Mouse (Mus musculus): ENCODE measurements around the gene Rnpep. TPM values are rescaled to one million over a fixed set of nuclear protein-coding genes. Genes with fewer than 3 reads are reported as not detected.

The Rnpep gene
- polyA plus RNA-seq, 1 experiment from 2014 or later = 54.7 TPM

GRCm38 (mm10) chr1:135313284-135314031 is 29.6 kb upstream of the Rnpep start, which contains the start of gene Timm17a:
TSS of gene Timm17a (minus strand) at chr1:135313778.
- H3K27me3 ChIP-seq (ENCODE audit: control insufficient read depth, insufficient read depth, low read length) = no peaks in the 10 kb centered on the region
- H3K4me2 ChIP-seq (replicated peaks; ENCODE audit: low read depth) = peak within 1 kb of the TSS; percentile 82
- H3K9ac ChIP-seq (ENCODE audit: low read length) = peak within 1 kb of the TSS; percentile 97
- H3K36me3 ChIP-seq (ENCODE audit: control insufficient read depth, insufficient read depth, low read length) = no peaks in the 10 kb centered on the region
- DNase-seq (ENCODE audit: low spot score) (peak; percentile 96), ATAC-seq (ENCODE audit: low FRiP score, low TSS enrichment) (peak; percentile 100)
- under 1% methylated on average over 51 of the region's 51 CpGs for WGBS
- H3K4me1 ChIP-seq (replicated peaks; ENCODE audit: control insufficient read depth, insufficient read depth) = 0 out of 2 replicates have a peak, but pooled peaks cover 3% of the 10 kb centered on the region
- no peak for TF ChIP-seq CTCF (IDR thresholded peaks at IDR 0.05; ENCODE audit: low read depth)
- no peak for TF ChIP-seq EP300 (optimal IDR thresholded peaks at IDR 0.05)
- no peaks in the 10 kb centered on the region for H3K9me3 ChIP-seq (ENCODE audit: control insufficient read depth, low read length)
- peak within 1 kb of the TSS; percentile 90 for H3K4me3 ChIP-seq (ENCODE audit: low read depth, low read length)
- peak within 1 kb of the TSS; percentile 91 for H3K27ac ChIP-seq (replicated peaks)

- Histone ChIP-seq H3K9ac (ENCODE audit: low read length) (peak overlapping the region; percentile 97; the same call in 1 of the 2 replicates), H3K27me3 (ENCODE audit: control insufficient read depth, insufficient read depth, low read length) (no peaks in the 10 kb centered on the region), H3K9me3 (ENCODE audit: control insufficient read depth, low read length) (no peaks in the 10 kb centered on the region), H3K4me1 (replicated peaks; ENCODE audit: control insufficient read depth, insufficient read depth) (0 out of 2 replicates have a peak, but pooled peaks cover 3% of the 10 kb centered on the region), H3K4me3 (ENCODE audit: low read depth, low read length) (no peak overlapping the region), H3K27ac (replicated peaks) (no peak overlapping the region), H3K4me2 (replicated peaks; ENCODE audit: low read depth) (peak overlapping the region; percentile 82), H3K36me3 (ENCODE audit: control insufficient read depth, insufficient read depth, low read length) (peaks cover 3% of the 10 kb centered on the region)
- DNase-seq (ENCODE audit: low spot score) (no peak), ATAC-seq (ENCODE audit: low FRiP score, low TSS enrichment) (no peak)
- TF ChIP-seq EP300 (optimal IDR thresholded peaks at IDR 0.05) (no peak), CTCF (IDR thresholded peaks at IDR 0.05; ENCODE audit: low read depth) (no peak)
- 62% methylated on average over 4 of the region's 4 CpGs for WGBS
Measured at GRCm38 (mm10) chr1:135312201-135312600, 28.3 kb upstream of the Rnpep start.

- Histone ChIP-seq H3K36me3 (ENCODE audit: control insufficient read depth, insufficient read depth, low read length) (peaks cover 6% of the 10 kb centered on the region), H3K4me2 (replicated peaks; ENCODE audit: low read depth) (no peak overlapping the region), H3K9ac (ENCODE audit: low read length) (no peak overlapping the region), H3K4me3 (ENCODE audit: low read depth, low read length) (no peak overlapping the region), H3K27me3 (ENCODE audit: control insufficient read depth, insufficient read depth, low read length) (no peaks in the 10 kb centered on the region), H3K27ac (replicated peaks) (no peak overlapping the region), H3K4me1 (replicated peaks; ENCODE audit: control insufficient read depth, insufficient read depth) (0 out of 2 replicates have a peak, but pooled peaks cover 3% of the 10 kb centered on the region), H3K9me3 (ENCODE audit: control insufficient read depth, low read length) (no peaks in the 10 kb centered on the region)
- peak; percentile 29 for DNase-seq (ENCODE audit: low spot score)
- TF ChIP-seq EP300 (optimal IDR thresholded peaks at IDR 0.05) = no peak
- TF ChIP-seq CTCF (IDR thresholded peaks at IDR 0.05; ENCODE audit: low read depth) = no peak
- WGBS = 60% methylated on average over 6 of the region's 6 CpGs
- ATAC-seq (ENCODE audit: low FRiP score, low TSS enrichment) = no peak
Measured at GRCm38 (mm10) chr1:135311356-135311755, 27.5 kb upstream of the Rnpep start.

GRCm38 (mm10) chr1:135290908-135291307 is 7.0 kb upstream of the Rnpep start:
- ATAC-seq (ENCODE audit: low FRiP score, low TSS enrichment) (no peak), DNase-seq (ENCODE audit: low spot score) (no peak)
- TF ChIP-seq EP300 (optimal IDR thresholded peaks at IDR 0.05) (no peak), CTCF (IDR thresholded peaks at IDR 0.05; ENCODE audit: low read depth) (no peak)
- Histone ChIP-seq H3K4me3 (ENCODE audit: low read depth, low read length) (no peak overlapping the region), H3K36me3 (ENCODE audit: control insufficient read depth, insufficient read depth, low read length) (no peaks in the 10 kb centered on the region), H3K27me3 (ENCODE audit: control insufficient read depth, insufficient read depth, low read length) (no peaks in the 10 kb centered on the region), H3K4me1 (replicated peaks; ENCODE audit: control insufficient read depth, insufficient read depth) (no peaks in the 10 kb centered on the region), H3K27ac (replicated peaks) (no peak overlapping the region), H3K9ac (ENCODE audit: low read length) (no peak overlapping the region), H3K4me2 (replicated peaks; ENCODE audit: low read depth) (no peak overlapping the region), H3K9me3 (ENCODE audit: control insufficient read depth, low read length) (no peaks in the 10 kb centered on the region)
- WGBS = 68% methylated on average over 5 of the region's 5 CpGs

- no peak for DNase-seq (ENCODE audit: low spot score)
- Histone ChIP-seq H3K4me2 (replicated peaks; ENCODE audit: low read depth) (no peak overlapping the region), H3K36me3 (ENCODE audit: control insufficient read depth, insufficient read depth, low read length) (no peaks in the 10 kb centered on the region), H3K9ac (ENCODE audit: low read length) (no peak overlapping the region), H3K4me1 (replicated peaks; ENCODE audit: control insufficient read depth, insufficient read depth) (no peaks in the 10 kb centered on the region), H3K4me3 (ENCODE audit: low read depth, low read length) (no peak overlapping the region), H3K9me3 (ENCODE audit: control insufficient read depth, low read length) (no peaks in the 10 kb centered on the region), H3K27me3 (ENCODE audit: control insufficient read depth, insufficient read depth, low read length) (no peaks in the 10 kb centered on the region), H3K27ac (replicated peaks) (no peak overlapping the region)
- 60% methylated on average over 2 of the region's 2 CpGs for WGBS
- ATAC-seq (ENCODE audit: low FRiP score, low TSS enrichment) = no peak
- TF ChIP-seq EP300 (optimal IDR thresholded peaks at IDR 0.05) (no peak), CTCF (IDR thresholded peaks at IDR 0.05; ENCODE audit: low read depth) (no peak)
Measured at GRCm38 (mm10) chr1:135286311-135286710, 2.4 kb upstream of the Rnpep start.

GRCm38 (mm10) chr1:135283287-135283825 is 528 bp downstream of the Rnpep start:
- H3K9ac ChIP-seq (ENCODE audit: low read length) = peak overlapping the region; percentile 97
- H3K4me3 ChIP-seq (ENCODE audit: low read depth, low read length) = peak overlapping the region; percentile 83
- H3K36me3 ChIP-seq (ENCODE audit: control insufficient read depth, insufficient read depth, low read length) = peaks cover under 1% of the 10 kb centered on the region; the same call in 1 of the 2 replicates
- ATAC-seq (ENCODE audit: low FRiP score, low TSS enrichment) = peak; percentile 54
- peak overlapping the region; percentile 97 for H3K27ac ChIP-seq (replicated peaks)
- peak; percentile 52 for DNase-seq (ENCODE audit: low spot score)
- H3K4me1 ChIP-seq (replicated peaks; ENCODE audit: control insufficient read depth, insufficient read depth) = no peaks in the 10 kb centered on the region
- TF ChIP-seq CTCF (IDR thresholded peaks at IDR 0.05; ENCODE audit: low read depth) (no peak), EP300 (optimal IDR thresholded peaks at IDR 0.05) (no peak)
- no peaks in the 10 kb centered on the region for H3K9me3 ChIP-seq (ENCODE audit: control insufficient read depth, low read length)
- under 1% methylated on average over 46 of the region's 48 CpGs for WGBS
- no peaks in the 10 kb centered on the region for H3K27me3 ChIP-seq (ENCODE audit: control insufficient read depth, insufficient read depth, low read length)
- peak overlapping the region; percentile 87 for H3K4me2 ChIP-seq (replicated peaks; ENCODE audit: low read depth)

Data from stomach, postnatal 0 days (tissue).